Mouse (Mus musculus): ENCODE measurements around the gene Slc12a6. TPM values are rescaled to one million over a fixed set of nuclear protein-coding genes. Genes with fewer than 3 reads are reported as not detected.

Slc12a6 gene
- polyA plus RNA-seq (2014; fragmentation: Illumina TruSeq; extraction: RNeasy Lipid Tissue Mini Kit (QIAGEN cat#74804); ENCODE audit: low read depth, low replicate concordance), result 44.4 TPM

GRCm38 (mm10) chr2:112265448-112266241 lies at the start of gene Slc12a6:
Slc12a6 (plus strand) TSS chr2:112265825.

GRCm38 (mm10) chr2:112239212-112239934 lies 26.3 kb upstream of the Slc12a6 start, which contains the start of gene Lpcat4:
Lpcat4 (plus strand) TSS chr2:112239468.

DNA sequence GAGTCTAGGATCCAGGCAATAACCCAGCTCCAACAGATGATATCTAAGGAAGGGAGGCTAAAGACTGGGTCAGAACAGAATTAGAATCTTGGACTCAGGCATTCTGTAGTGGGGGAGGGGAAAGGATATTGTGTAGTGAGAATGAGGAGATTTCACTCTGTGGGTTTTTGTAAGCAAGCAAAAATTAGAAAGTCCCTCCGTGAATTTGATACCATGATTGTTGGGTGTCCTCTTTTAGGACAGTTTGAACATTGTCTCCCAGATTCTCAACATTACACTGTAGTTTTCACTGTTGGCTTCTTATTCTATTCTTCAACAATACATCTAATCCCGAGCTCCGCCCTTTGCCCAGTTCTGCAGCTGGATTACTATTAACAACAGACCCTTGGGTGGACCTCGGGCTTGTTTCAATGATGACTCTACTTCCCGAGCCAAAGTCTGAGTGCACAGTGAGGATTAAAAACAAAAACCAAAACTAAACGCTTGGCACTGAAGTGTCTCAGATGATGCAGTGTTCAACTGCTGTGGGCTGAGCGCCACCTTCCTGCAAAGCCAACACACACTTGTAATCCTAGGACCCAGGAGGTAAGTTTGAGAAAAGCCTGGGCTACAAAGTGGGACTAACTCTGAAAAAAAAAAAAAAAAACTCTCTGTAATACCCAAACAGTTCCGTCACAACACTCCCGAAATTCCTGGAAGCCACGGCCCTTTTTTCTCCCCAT lies 6.2 kb upstream of the Slc12a6 start, which contains the start of gene Nutm1:
Nutm1 (minus strand) TSS at position 51 of the 722 bp plus-strand sequence.

DNA sequence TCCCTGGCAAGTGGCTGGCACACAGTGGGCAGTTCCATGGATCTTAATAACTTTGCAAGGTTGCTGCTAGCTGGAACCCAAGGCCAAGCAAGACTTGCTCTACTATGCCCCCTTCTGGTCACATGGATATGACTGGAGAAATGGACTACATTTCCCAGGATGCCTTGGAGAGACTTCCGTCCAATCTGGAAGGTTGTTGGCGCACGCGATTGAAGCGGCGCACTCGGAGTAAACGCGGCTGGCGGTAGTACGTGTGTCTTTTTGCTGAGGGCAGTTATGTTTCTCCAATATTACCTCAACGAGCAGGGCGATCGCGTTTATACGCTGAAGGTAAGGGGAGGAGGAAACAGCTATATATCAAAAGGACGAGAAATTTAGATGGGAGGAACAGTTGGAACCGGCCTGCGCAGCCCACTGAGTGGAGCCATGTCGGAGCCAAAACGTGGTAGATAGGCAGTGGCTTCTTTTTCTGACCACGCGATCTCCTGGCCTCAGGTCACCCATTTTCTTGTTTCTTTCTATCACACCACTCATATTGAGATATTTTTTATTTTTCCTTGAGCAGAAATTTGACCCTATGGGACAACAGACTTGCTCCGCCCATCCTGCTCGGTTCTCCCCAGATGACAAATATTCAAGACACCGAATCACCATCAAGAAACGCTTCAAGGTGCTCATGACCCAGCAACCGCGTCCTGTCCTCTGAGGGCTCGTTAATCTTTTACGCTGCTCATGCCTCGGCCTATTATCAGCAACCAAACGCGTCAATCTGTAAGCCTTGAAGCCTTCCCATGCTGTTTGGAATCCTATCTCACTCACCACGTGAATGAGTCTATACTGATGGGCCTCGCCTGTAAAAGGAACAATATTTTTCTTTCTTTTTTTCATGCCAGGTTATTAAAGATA lies 3.6 kb upstream of the Slc12a6 start, which contains the start of gene Nop10:
Nop10 (plus strand) TSS at position 179 of the 906 bp plus-strand sequence.

DNA sequence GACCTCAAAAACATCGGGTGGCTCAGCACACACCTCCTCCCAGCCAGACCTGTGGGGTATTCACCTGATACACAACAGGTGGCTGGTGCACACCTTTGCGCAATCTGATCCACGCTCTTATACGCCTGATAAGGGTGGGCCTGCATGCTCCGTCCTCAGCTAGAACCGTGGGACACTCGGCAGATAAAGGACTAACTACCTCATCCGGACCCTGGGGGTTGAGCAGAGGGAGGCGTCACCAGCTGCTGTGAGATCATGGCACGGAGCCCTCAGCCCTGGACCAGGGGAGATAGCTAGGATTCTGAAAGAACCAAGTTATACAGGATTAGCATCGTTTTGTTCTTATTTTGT lies 592 bp downstream of the Slc12a6 start, which contains the start of gene Gm21985:
Gm21985 (plus strand) TSS at position 73 of the 351 bp plus-strand sequence.

DNA sequence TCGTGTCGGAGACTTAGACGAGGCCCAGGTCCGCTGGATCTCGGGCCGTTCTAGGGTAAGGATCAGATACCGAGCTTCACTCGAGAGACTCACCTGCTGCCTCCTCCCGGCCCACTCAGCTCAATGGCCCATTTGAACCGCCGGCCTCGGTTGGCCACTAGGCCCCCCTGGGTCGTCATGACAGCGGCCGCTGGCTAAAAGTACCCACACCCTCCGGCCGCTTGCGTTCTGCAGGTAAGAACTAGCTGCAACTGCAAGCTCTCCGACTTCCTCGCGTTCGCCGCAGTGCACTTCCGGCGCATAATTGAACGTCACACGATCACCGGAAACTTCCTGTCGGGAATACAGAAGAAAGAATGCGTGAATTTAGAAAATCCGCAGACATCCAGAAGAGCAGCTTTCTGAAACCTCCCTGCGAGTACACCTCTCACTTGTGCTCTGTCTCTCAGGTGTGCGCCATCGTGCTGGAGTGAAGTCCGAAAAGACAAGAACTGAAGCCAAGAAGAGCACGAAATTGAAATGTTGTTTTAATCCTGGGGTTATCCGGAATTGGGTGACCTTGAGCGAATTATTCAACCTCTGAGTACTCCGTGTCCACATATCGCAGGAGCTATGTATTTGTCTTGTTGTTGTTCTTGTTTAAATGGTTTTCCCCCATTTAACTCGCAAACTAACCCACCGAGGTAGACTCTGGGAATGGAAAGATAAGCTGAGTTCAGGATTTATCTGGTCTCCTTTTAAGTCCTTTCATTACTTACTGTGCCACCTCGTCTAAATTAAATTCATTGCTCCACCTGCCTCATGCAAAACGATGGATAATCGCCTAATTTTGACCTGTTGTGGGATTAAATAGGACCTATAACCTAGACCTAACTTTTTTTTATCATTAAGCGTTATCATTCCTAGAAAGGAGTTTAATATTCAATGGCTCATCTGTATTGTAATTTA lies 102.4 kb downstream of the Slc12a6 start, which contains the start of gene Emc4:
Emc4 (minus strand) TSS at position 302 of the 948 bp plus-strand sequence.

GRCm38 (mm10) chr2:112378973-112379898 lies 113.6 kb downstream of the Slc12a6 start, which contains the start of gene Katnbl1:
Katnbl1 (plus strand) TSS chr2:112379211.

Other genes starting within 250 kb of the Slc12a6 start
- gene Olfr1311, start 241.4 kb upstream of the Slc12a6 start, polyA plus RNA-seq (2014; fragmentation: Illumina TruSeq; extraction: RNeasy Lipid Tissue Mini Kit (QIAGEN cat#74804); ENCODE audit: low read depth, low replicate concordance), result not detected
- not detected for gene Olfr1312, start 215.6 kb upstream of the Slc12a6 start, polyA plus RNA-seq (2014; fragmentation: Illumina TruSeq; extraction: RNeasy Lipid Tissue Mini Kit (QIAGEN cat#74804); ENCODE audit: low read depth, low replicate concordance)
- not detected for gene Olfr1313, start 188.0 kb upstream of the Slc12a6 start, polyA plus RNA-seq (2014; fragmentation: Illumina TruSeq; extraction: RNeasy Lipid Tissue Mini Kit (QIAGEN cat#74804); ENCODE audit: low read depth, low replicate concordance)
- not detected for gene Olfr1314, start 169.0 kb upstream of the Slc12a6 start, polyA plus RNA-seq (2014; fragmentation: Illumina TruSeq; extraction: RNeasy Lipid Tissue Mini Kit (QIAGEN cat#74804); ENCODE audit: low read depth, low replicate concordance)
- gene Olfr1315-ps1, start 150.4 kb upstream of the Slc12a6 start, polyA plus RNA-seq (2014; fragmentation: Illumina TruSeq; extraction: RNeasy Lipid Tissue Mini Kit (QIAGEN cat#74804); ENCODE audit: low read depth, low replicate concordance), result not detected
- gene Olfr1316, start 130.8 kb upstream of the Slc12a6 start, polyA plus RNA-seq (2014; fragmentation: Illumina TruSeq; extraction: RNeasy Lipid Tissue Mini Kit (QIAGEN cat#74804); ENCODE audit: low read depth, low replicate concordance), result not detected
- not detected for gene Olfr1317, start 125.5 kb upstream of the Slc12a6 start, polyA plus RNA-seq (2014; fragmentation: Illumina TruSeq; extraction: RNeasy Lipid Tissue Mini Kit (QIAGEN cat#74804); ENCODE audit: low read depth, low replicate concordance)
- not detected for gene Olfr1318, start 111.6 kb upstream of the Slc12a6 start, polyA plus RNA-seq (2014; fragmentation: Illumina TruSeq; extraction: RNeasy Lipid Tissue Mini Kit (QIAGEN cat#74804); ENCODE audit: low read depth, low replicate concordance)
- gene Lpcat4, start 26.4 kb upstream of the Slc12a6 start, polyA plus RNA-seq (2014; fragmentation: Illumina TruSeq; extraction: RNeasy Lipid Tissue Mini Kit (QIAGEN cat#74804); ENCODE audit: low read depth, low replicate concordance), result not detected
- gene Nutm1, start 6.5 kb upstream of the Slc12a6 start, polyA plus RNA-seq (2014; fragmentation: Illumina TruSeq; extraction: RNeasy Lipid Tissue Mini Kit (QIAGEN cat#74804); ENCODE audit: low read depth, low replicate concordance), result not detected
- gene Nop10, start 3.9 kb upstream of the Slc12a6 start, polyA plus RNA-seq (2014; fragmentation: Illumina TruSeq; extraction: RNeasy Lipid Tissue Mini Kit (QIAGEN cat#74804); ENCODE audit: low read depth, low replicate concordance), result 48.2 TPM
- gene Gm21985, start 489 bp downstream of the Slc12a6 start, polyA plus RNA-seq (2014; fragmentation: Illumina TruSeq; extraction: RNeasy Lipid Tissue Mini Kit (QIAGEN cat#74804); ENCODE audit: low read depth, low replicate concordance), result 0.40 TPM
- 91.9 TPM for gene Emc4, start 102.2 kb downstream of the Slc12a6 start, polyA plus RNA-seq (2014; fragmentation: Illumina TruSeq; extraction: RNeasy Lipid Tissue Mini Kit (QIAGEN cat#74804); ENCODE audit: low read depth, low replicate concordance)
- gene Katnbl1, start 113.4 kb downstream of the Slc12a6 start, polyA plus RNA-seq (2014; fragmentation: Illumina TruSeq; extraction: RNeasy Lipid Tissue Mini Kit (QIAGEN cat#74804); ENCODE audit: low read depth, low replicate concordance), result 42.4 TPM
- gene Emc7, start 189.2 kb downstream of the Slc12a6 start, polyA plus RNA-seq (2014; fragmentation: Illumina TruSeq; extraction: RNeasy Lipid Tissue Mini Kit (QIAGEN cat#74804); ENCODE audit: low read depth, low replicate concordance), result 82.5 TPM
- gene Chrm5, start 214.9 kb downstream of the Slc12a6 start, polyA plus RNA-seq (2014; fragmentation: Illumina TruSeq; extraction: RNeasy Lipid Tissue Mini Kit (QIAGEN cat#74804); ENCODE audit: low read depth, low replicate concordance), result not detected
- gene Aven, start 227.1 kb downstream of the Slc12a6 start, polyA plus RNA-seq (2014; fragmentation: Illumina TruSeq; extraction: RNeasy Lipid Tissue Mini Kit (QIAGEN cat#74804); ENCODE audit: low read depth, low replicate concordance), result 7.3 TPM